Mouse (Mus musculus): ENCODE measurements around the gene Hist1h3i. TPM values are rescaled to one million over a fixed set of nuclear protein-coding genes. Genes with fewer than 3 reads are reported as not detected.
"Not testable (repeated sequence)": the region's sequence is repeated elsewhere in the genome, so short reads cannot be mapped to it uniquely, and the experiment has no call there.

Hist1h3i gene
- polyA plus RNA-seq, 1 experiment from 2014 or later, result 120 TPM

DNA sequence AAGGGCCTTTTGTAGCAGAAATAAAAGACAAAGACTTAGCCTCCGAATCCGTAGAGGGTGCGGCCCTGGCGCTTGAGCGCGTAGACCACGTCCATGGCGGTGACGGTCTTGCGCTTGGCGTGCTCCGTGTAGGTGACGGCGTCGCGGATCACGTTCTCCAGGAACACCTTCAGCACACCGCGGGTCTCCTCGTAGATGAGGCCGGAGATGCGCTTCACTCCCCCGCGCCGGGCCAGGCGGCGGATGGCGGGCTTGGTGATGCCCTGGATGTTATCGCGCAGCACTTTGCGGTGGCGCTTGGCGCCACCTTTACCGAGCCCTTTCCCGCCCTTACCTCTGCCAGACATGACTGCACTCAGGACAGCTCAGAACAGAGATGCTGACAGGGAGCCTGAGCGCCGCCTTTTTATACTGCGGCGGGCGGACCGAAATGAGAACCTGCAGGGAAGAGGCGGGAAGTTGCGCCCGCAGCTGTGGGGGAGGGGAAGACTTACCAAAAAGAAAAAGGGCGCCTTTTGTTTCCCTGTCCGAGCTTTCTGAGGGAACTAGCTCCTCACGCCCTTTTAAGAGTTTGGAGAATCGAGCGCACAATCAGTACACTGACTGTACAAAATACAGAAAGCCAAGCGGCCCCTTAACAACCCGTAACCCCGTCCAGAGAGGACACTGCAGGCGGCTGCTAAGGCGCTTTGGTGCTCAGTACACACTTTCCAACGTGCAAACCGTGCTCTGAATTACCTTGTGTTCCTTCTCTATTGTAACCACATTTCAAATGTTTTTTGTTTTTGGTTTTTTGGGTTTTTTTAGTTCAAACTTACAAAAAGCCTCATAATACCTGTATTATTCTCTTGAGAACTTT lies 32.8 kb downstream of the Hist1h3i start, which contains the start of gene Hist1h4k:
Hist1h4k (minus strand) TSS at position 347 of the 859 bp plus-strand sequence.
- ATAC-seq (ENCODE audit: insufficient read depth, low FRiP score, low read depth), result peak; percentile 82
- Histone ChIP-seq H3K27ac (peak within 1 kb of the TSS; percentile 97), H3K4me2 (peak within 1 kb of the TSS; percentile 67), H3K4me1 (peaks cover 11% of the 10 kb centered on the region; the same call in 1 of the 2 replicates), H3K4me3 (replicated peaks) (peak within 1 kb of the TSS; percentile 51), H3K9ac (peak within 1 kb of the TSS; percentile 59)
- WGBS, result under 1% methylated on average over 47 of the region's 56 CpGs
- H3K27me3 ChIP-seq (replicated peaks); H3K9me3 ChIP-seq; H3K36me3 ChIP-seq: not testable (repeated sequence)

DNA sequence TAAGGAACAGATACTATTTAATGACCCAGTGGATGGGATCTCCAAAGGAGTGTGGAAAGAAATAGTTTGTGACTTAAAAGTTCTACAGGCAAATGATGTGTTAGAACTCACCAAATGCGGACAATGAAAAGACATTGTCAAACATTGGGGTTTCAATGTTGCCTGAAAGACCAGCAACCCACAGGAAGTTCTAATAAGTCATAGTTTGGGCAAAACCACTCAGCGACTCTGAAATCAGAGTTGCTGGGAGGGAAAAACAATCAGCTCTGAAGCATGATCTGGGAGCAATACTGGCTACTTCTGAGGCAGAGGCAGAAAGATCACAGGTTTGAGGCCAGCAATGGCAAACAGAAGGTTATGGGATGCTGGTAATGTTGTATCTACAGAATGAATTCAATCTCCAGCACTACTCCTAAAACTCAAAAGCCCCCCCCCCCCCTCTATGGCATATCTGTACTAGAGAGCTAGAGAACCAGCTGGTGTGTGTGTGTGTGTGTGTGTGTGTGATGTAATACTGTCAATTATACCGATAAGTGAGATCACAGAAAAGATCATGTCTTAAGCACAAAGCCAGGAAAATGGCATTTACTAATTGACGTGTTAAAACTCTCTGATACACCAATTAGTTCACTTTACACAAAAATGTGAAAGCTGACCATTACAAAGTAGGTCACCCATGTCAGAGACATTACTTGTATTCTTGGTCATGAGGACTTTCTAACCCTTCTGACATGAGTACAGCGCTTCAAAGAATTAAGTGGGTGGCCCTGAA lies 33.6 kb downstream of the Hist1h3i start:
- Histone ChIP-seq H3K4me3 (replicated peaks) (peak overlapping the region; percentile 51), H3K4me2 (peak overlapping the region; percentile 67), H3K9me3 (no peaks in the 10 kb centered on the region), H3K27ac (peak overlapping the region; percentile 97), H3K4me1 (peaks cover 11% of the 10 kb centered on the region; the same call in 1 of the 2 replicates), H3K9ac (peak overlapping the region; percentile 59), H3K36me3 (no peaks in the 10 kb centered on the region), H3K27me3 (replicated peaks) (no peaks in the 10 kb centered on the region)
- ATAC-seq (ENCODE audit: insufficient read depth, low FRiP score, low read depth), result no peak
- WGBS, result 2% methylated on average over 5 of the region's 5 CpGs

DNA sequence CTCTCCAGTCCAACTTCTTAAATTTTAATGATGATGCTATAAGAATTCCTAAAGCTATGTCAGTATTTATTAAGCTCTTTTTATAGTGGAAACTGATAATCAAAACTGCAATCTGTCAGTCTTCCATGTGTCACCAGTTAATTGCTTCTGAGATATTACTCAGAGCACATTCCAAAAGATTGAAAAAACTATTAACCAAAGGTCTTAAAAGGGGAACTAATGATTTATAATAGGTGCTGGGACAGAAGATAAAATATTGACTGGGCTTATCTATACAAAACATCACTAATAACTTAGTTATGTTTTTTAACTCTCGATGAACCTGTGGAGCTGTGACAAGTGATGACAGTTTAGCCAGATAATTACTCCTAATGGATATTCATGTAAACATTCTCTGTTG lies 38.2 kb downstream of the Hist1h3i start:
- Histone ChIP-seq H3K36me3 (no peaks in the 10 kb centered on the region), H3K4me2 (no peak overlapping the region), H3K27ac (no peak overlapping the region), H3K4me1 (peaks cover 7% of the 10 kb centered on the region; the same call in 1 of the 2 replicates), H3K4me3 (replicated peaks) (no peak overlapping the region), H3K27me3 (replicated peaks) (no peaks in the 10 kb centered on the region), H3K9ac (no peak overlapping the region), H3K9me3 (no peaks in the 10 kb centered on the region)
- no peak for ATAC-seq (ENCODE audit: insufficient read depth, low FRiP score, low read depth)
- 38% methylated on average over 1 of the region's 1 CpGs for WGBS

GRCm38 (mm10) chr13:21734906-21735767 lies 48.0 kb downstream of the Hist1h3i start, which contains the start of gene Hist1h4j:
Hist1h4j (plus strand) TSS chr13:21735064.
- peak within 1 kb of the TSS; percentile 67 for H3K4me2 ChIP-seq
- H3K9me3 ChIP-seq; H3K27me3 ChIP-seq (replicated peaks); H3K4me1 ChIP-seq; H3K36me3 ChIP-seq: not testable (repeated sequence)
- ATAC-seq (ENCODE audit: insufficient read depth, low FRiP score, low read depth), result peak; percentile 92
- peak within 1 kb of the TSS; percentile 35; the same call in 1 of the 2 replicates for H3K9ac ChIP-seq
- H3K4me3 ChIP-seq (replicated peaks), result peak within 1 kb of the TSS; percentile 55
- WGBS, result under 1% methylated on average over 46 of the region's 56 CpGs
- H3K27ac ChIP-seq, result peak within 1 kb of the TSS; percentile 96

GRCm38 (mm10) chr13:21734010-21734905 lies 48.9 kb downstream of the Hist1h3i start:
- under 1% methylated on average over 21 of the region's 21 CpGs for WGBS

DNA sequence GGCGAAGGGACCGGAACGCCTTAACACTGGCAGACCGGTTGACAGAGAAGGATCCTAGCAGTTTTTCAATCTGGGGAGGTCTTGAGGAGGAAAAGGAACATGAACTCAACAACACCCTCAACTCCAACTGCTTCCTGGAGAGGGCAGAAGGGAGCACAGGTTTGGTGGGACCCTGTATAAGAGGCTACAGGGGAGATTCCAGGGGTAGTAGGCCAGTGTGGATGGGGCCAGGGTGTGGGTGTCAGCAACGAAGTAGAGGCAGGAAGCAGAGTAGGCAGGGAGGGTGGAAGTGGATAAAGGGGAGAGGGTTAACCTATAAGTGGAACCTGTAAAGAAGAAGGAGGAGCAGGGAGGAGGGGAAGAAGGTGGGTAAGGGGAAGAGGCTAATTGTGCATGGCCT lies 49.7 kb downstream of the Hist1h3i start:
- no peaks in the 10 kb centered on the region for H3K27me3 ChIP-seq (replicated peaks)
- H3K4me1 ChIP-seq, result no peaks in the 10 kb centered on the region
- no peak overlapping the region for H3K4me2 ChIP-seq
- no peaks in the 10 kb centered on the region for H3K36me3 ChIP-seq
- H3K4me3 ChIP-seq (replicated peaks), result no peak overlapping the region
- WGBS, result 73% methylated on average over 5 of the region's 5 CpGs
- peak overlapping the region; percentile 33; the same call in 1 of the 2 replicates for H3K27ac ChIP-seq
- no peaks in the 10 kb centered on the region for H3K9me3 ChIP-seq
- no peak for ATAC-seq (ENCODE audit: insufficient read depth, low FRiP score, low read depth)
- H3K9ac ChIP-seq, result no peak overlapping the region

More at GRCm38 (mm10) chr13:21734010-21734905, 48.9 kb downstream of the Hist1h3i start:
- H3K36me3 ChIP-seq, result no peaks in the 10 kb centered on the region
- H3K4me1 ChIP-seq, result no peaks in the 10 kb centered on the region
- peak overlapping the region; percentile 96 for H3K27ac ChIP-seq
- H3K27me3 ChIP-seq (replicated peaks), result no peaks in the 10 kb centered on the region
- peak overlapping the region; percentile 67 for H3K4me2 ChIP-seq
- H3K9me3 ChIP-seq, result no peaks in the 10 kb centered on the region
- peak; percentile 66 for ATAC-seq (ENCODE audit: insufficient read depth, low FRiP score, low read depth)
- peak overlapping the region; percentile 35; the same call in 1 of the 2 replicates for H3K9ac ChIP-seq
- peak overlapping the region; percentile 55 for H3K4me3 ChIP-seq (replicated peaks)

Small RNA genes lying within 50 kb of the gene (microRNA-seq; reads per million reads assigned to microRNA genes)
- gene Gm19658 (not detected), gene Gm44346 (not detected), gene Gm44454 (not detected), gene Gm44466 (not detected)

Other genes with a start within 250 kb of the Hist1h3i start
- 0.26 and 0.27 TPM in 2 replicates for gene Olfr1366, start 240.6 kb downstream of the Hist1h3i start, polyA plus RNA-seq (2015; fragmentation: Nextera tagmentation; extraction: Ambion mirVana)
- 0.06 TPM in 1 of 2 replicates, not detected in the other for gene Olfr1535, start 223.5 kb downstream of the Hist1h3i start, polyA plus RNA-seq (2015; fragmentation: Nextera tagmentation; extraction: Ambion mirVana)
- not detected in 2 replicates for gene Olfr1364, start 201.6 kb downstream of the Hist1h3i start, polyA plus RNA-seq (2015; fragmentation: Nextera tagmentation; extraction: Ambion mirVana)
- gene Olfr1362, start 169.3 kb downstream of the Hist1h3i start, polyA plus RNA-seq (2015; fragmentation: Nextera tagmentation; extraction: Ambion mirVana), result not detected in 2 replicates
- gene Olfr11, start 140.9 kb downstream of the Hist1h3i start, polyA plus RNA-seq (2015; fragmentation: Nextera tagmentation; extraction: Ambion mirVana), result not detected in 2 replicates
- not detected in 2 replicates for gene Olfr1361, start 120.0 kb downstream of the Hist1h3i start, polyA plus RNA-seq (2015; fragmentation: Nextera tagmentation; extraction: Ambion mirVana)
- not detected in 2 replicates for gene Olfr1360, start 106.0 kb downstream of the Hist1h3i start, polyA plus RNA-seq (2015; fragmentation: Nextera tagmentation; extraction: Ambion mirVana)
- gene Olfr1359, start 85.3 kb downstream of the Hist1h3i start, polyA plus RNA-seq (2015; fragmentation: Nextera tagmentation; extraction: Ambion mirVana), result not detected in 2 replicates
- gene Hist1h2bl, start 67.2 kb downstream of the Hist1h3i start, polyA plus RNA-seq (2015; fragmentation: Nextera tagmentation; extraction: Ambion mirVana), result 1.4 and 4.4 TPM in 2 replicates
- gene Hist1h2ai, start 66.9 kb downstream of the Hist1h3i start, polyA plus RNA-seq (2015; fragmentation: Nextera tagmentation; extraction: Ambion mirVana), result 25.1 TPM in 2 replicates
- gene Hist1h3h, start 65.7 kb downstream of the Hist1h3i start, polyA plus RNA-seq (2015; fragmentation: Nextera tagmentation; extraction: Ambion mirVana), result 4.7 and 6.3 TPM in 2 replicates
- 2.5 and 3.3 TPM in 2 replicates for gene Hist1h2bm, start 61.3 kb downstream of the Hist1h3i start, polyA plus RNA-seq (2015; fragmentation: Nextera tagmentation; extraction: Ambion mirVana)
- gene Hist1h4j, start 48.3 kb downstream of the Hist1h3i start, polyA plus RNA-seq (2015; fragmentation: Nextera tagmentation; extraction: Ambion mirVana), result 2.9 and 3.6 TPM in 2 replicates
- gene Hist1h4k, start 32.9 kb downstream of the Hist1h3i start, polyA plus RNA-seq (2015; fragmentation: Nextera tagmentation; extraction: Ambion mirVana), result 2.4 and 3.2 TPM in 2 replicates
- gene Hist1h2ak, start 29.5 kb downstream of the Hist1h3i start, polyA plus RNA-seq (2015; fragmentation: Nextera tagmentation; extraction: Ambion mirVana), result 28.6 and 40.6 TPM in 2 replicates
- 3.3 and 6.0 TPM in 2 replicates for gene Hist1h2bn, start 29.2 kb downstream of the Hist1h3i start, polyA plus RNA-seq (2015; fragmentation: Nextera tagmentation; extraction: Ambion mirVana)
- gene Hist1h1b, start 2.7 kb downstream of the Hist1h3i start, polyA plus RNA-seq (2015; fragmentation: Nextera tagmentation; extraction: Ambion mirVana), result 25.3 and 26.3 TPM in 2 replicates
- gene Hist1h2an, start 3.8 kb upstream of the Hist1h3i start, polyA plus RNA-seq (2015; fragmentation: Nextera tagmentation; extraction: Ambion mirVana), result 9.6 and 16.6 TPM in 2 replicates
- 1.4 and 2.1 TPM in 2 replicates for gene Hist1h2bp, start 4.1 kb upstream of the Hist1h3i start, polyA plus RNA-seq (2015; fragmentation: Nextera tagmentation; extraction: Ambion mirVana)
- 17.3 and 17.7 TPM in 2 replicates for gene Hist1h2bq, start 26.8 kb upstream of the Hist1h3i start, polyA plus RNA-seq (2015; fragmentation: Nextera tagmentation; extraction: Ambion mirVana)
- gene Hist1h2ao, start 27.1 kb upstream of the Hist1h3i start, polyA plus RNA-seq (2015; fragmentation: Nextera tagmentation; extraction: Ambion mirVana), result 1.7 TPM in 1 of 2 replicates, not detected in the other
- 0.68 TPM in 1 of 2 replicates, not detected in the other for gene Hist1h4m, start 28.4 kb upstream of the Hist1h3i start, polyA plus RNA-seq (2015; fragmentation: Nextera tagmentation; extraction: Ambion mirVana)
- 14.0 and 15.4 TPM in 2 replicates for gene Hist1h4n, start 48.8 kb upstream of the Hist1h3i start, polyA plus RNA-seq (2015; fragmentation: Nextera tagmentation; extraction: Ambion mirVana)
- 2,912 and 3,763 TPM in 2 replicates for gene Hist1h2ap, start 50.1 kb upstream of the Hist1h3i start, polyA plus RNA-seq (2015; fragmentation: Nextera tagmentation; extraction: Ambion mirVana)
- 19.8 and 19.9 TPM in 2 replicates for gene Hist1h2br, start 50.4 kb upstream of the Hist1h3i start, polyA plus RNA-seq (2015; fragmentation: Nextera tagmentation; extraction: Ambion mirVana)
- gene Zfp184, start 161.7 kb upstream of the Hist1h3i start, polyA plus RNA-seq (2015; fragmentation: Nextera tagmentation; extraction: Ambion mirVana), result 7.8 and 8.5 TPM in 2 replicates
- 0.09 and 0.12 TPM in 2 replicates for gene Pom121l2, start 197.8 kb upstream of the Hist1h3i start, polyA plus RNA-seq (2015; fragmentation: Nextera tagmentation; extraction: Ambion mirVana)
- gene Prss16, start 226.4 kb upstream of the Hist1h3i start, polyA plus RNA-seq (2015; fragmentation: Nextera tagmentation; extraction: Ambion mirVana), result 0.94 and 1.5 TPM in 2 replicates

Measured in stomach, embryonic 15.5 days (tissue).